Mouse (Mus musculus) regulatory T cell (primary cell): Measurements from ENCODE around the gene Prmt1.

Experiments used
- in situ Hi-C: fragments of 300-600 bp; cut with MboI, MseI; formaldehyde crosslinking; loops from one replicate; pipeline ENCODE4 v1.15.1; 2025; ENCODE audit warnings: high pct_unique_total_duplicates

Gene Prmt1

GRCm38 (mm10) chr7:44953561-44953960, 32.8 kb downstream of the Prmt1 start:
- in situ Hi-C loops: loop anchor here (25.0 kb wide), 1 partner anchor 1884 kb away; the partner anchor contains the start of gene Ldha

GRCm38 (mm10) chr7:44952611-44953306, 33.6 kb downstream of the Prmt1 start:
- in situ Hi-C loops: loop anchor here (25.0 kb wide), 1 partner anchor 1885 kb away; the partner anchor contains the start of gene Ldha

DNA sequence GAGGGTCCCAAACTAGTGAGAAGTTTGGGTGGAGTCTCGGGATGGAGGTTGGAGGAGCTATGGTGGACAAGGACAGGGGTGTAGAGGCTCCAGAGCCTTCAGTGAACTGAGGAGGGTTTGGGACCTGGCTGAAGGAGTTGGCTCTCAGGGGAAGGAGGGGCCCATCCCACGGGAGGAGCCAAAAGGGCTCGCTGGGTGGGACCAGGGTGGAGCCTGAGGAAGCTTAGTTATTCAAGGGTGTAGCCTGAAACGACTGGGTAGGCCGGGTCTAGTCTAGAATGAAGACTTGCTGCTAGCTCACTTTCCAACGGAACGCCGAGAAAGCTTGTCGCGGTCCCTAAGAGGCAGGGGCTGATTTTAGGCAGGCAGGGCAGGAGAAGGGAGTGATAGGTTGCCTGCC, 34.4 kb downstream of the Prmt1 start:
- in situ Hi-C loops: loop anchor here (25.0 kb wide), 1 partner anchor 1885 kb away; the partner anchor contains the start of gene Ldha

DNA sequence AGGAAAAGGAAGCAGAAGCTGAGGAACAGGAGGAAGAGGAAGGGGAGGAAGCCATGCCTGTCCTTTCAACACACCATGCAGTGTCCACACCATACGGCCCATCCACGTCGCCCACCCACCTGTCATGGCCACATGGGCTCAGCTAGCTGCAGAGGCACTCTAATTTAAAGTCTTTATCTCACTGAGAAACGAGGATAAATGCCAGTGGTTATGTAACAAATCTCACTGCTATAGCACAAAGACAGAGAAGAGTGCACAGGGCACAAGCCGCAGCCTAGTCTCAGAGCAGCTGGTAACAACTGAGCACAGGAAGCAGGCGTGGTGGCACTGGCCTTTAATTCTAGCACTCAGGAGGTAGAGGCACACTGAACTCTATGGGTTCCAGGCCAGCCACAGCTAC, 36.4 kb downstream of the Prmt1 start:
- in situ Hi-C loops: loop anchor here (25.0 kb wide), 1 partner anchor 1887 kb away; the partner anchor contains the start of gene Ldha

DNA sequence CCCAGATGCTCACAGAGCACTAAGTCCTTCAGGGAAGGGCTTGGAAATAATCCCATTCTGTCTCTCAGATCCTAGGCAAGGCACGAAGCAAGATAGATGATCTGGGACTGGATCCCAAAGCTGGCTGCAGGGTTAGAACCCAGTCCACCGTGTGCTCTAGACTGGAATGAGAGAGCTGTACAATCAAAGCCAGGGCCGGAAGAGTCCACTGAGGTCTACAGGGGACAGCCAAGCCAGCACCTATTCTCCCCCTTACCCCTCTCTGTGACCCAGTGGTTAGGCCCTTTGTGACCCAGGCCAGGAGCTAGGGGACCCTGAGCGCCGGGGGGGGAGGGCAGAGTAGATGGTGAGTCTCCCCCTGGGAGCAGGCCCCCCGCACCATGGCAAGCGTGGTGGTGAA, 43.5 kb downstream of the Prmt1 start, which contains the start of gene Tsks:
Tsks (plus strand) TSS at position 301 of the 400 bp plus-strand sequence.
- in situ Hi-C loops: no loop called here

- in situ Hi-C loops: no loop called here
Measured at GRCm38 (mm10) chr7:44938680-44939079, 47.7 kb downstream of the Prmt1 start.

DNA sequence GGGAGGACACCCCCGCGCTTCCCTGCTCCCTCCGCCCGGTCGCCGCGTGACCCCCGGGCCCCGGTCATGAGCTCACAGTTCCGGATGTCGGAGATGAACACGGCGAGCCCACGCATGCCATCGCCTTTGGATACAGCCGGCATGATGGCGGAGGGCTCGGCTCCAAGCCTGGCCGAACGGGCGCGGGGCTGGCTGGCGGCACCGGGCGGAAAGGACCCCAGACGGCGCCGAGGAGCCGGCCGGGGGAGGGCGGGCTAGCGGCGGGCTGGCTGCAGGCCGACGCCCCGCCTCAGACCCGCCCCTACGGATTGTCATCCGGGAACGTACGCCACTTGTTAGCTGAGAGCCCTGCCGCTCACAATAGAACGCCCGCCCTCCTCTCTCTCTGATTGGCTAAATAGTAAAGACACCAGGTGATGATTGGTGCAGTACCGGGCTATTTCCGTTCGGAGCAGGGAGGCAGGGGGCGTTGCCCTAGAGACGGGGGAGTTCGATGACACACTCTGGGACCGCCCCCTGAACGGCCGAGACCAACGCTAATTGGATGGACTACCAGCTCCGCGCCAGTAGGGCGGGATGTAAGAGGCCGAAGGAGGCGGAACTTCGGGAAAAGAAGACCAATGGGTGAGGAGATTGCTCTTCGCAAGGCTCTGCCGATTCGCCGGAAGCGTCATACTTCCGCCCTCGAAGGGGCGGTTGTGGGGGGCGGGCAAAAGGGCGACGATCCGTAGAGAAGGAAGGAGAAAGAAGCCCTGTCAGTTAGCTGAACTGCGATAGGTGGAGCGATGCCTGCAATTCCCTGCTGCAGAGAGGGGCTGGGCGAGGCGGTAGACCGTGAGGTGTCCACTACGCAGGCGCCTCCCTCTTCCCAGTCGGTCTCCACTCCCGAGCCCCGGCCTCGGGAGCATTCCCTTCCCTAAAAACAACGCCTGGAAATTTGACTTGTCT, 56.9 kb downstream of the Prmt1 start, which contains the start of gene Ap2a1:
Ap2a1 (minus strand) TSS at position 293 of the 948 bp plus-strand sequence.
- in situ Hi-C loops: loop anchor here (10.0 kb wide), 1 partner anchor 635 kb away; no protein-coding TSS in a partner anchor

DNA sequence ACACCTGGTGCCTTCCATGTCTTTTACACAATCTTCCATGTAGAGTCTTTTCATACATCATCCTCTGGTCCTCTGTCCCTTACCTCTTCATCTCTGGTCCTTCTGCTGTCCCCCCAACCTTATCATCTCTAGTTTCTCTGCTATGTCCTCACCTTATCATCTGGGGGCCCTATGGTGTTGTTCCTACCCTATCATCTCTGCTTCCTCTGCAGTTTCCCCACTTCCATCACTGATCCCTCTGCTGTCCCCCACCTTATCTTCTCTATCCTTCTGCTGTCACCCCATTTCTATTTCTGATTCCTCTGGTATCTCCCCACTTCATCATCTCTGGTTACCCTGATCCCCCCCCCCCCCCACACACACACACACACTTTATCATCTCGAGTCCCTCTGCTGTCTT, 57.8 kb downstream of the Prmt1 start:
- in situ Hi-C loops: loop anchor here (10.0 kb wide), 1 partner anchor 636 kb away; no protein-coding TSS in a partner anchor
